Mouse (Mus musculus) forebrain, embryonic 14.5 days (tissue): Measurements from ENCODE around the gene Pecr. TPM values are rescaled to one million over a fixed set of nuclear protein-coding genes. Genes with fewer than 3 reads are reported as not detected.
A peak's percentile ranks its signal among the peaks of the same experiment; 100 is the strongest.
"Not testable (repeated sequence)": the region's sequence is repeated elsewhere in the genome, so short reads cannot be mapped to it uniquely, and the experiment has no call there.

ENCODE experiments used
- ATAC-seq: fragments of 200-750 bp; cut with Nextera tagmentation; 2 replicates; pipeline ENCODE4 v1.8.0; 2017; ENCODE audit warnings: mild to moderate bottlenecking, moderate library complexity
- DNase-seq: peaks from one replicate; pipeline ENCODE4 v3.0.0-alpha.2; 2015; ENCODE audit warnings: low spot score
- H3K27ac ChIP-seq: fragments of 300-500 bp; sonication (generic); 2 replicates; pipeline ENCODE4 v1.5.1; 2014; ENCODE audit warnings: low read depth, mild to moderate bottlenecking, control low read depth, low read length, moderate library complexity
- H3K27me3 ChIP-seq: fragments of 300-500 bp; sonication (generic); replicated peaks from 2 replicates; pipeline ENCODE4 v1.6.1; 2014; ENCODE audit warnings: low read length, control low read depth, mixed read lengths; ENCODE audit not compliant: control insufficient read depth, insufficient read depth
- H3K36me3 ChIP-seq: fragments of 300-500 bp; sonication (generic); 2 replicates; pipeline ENCODE4 v1.6.1; 2014; ENCODE audit warnings: low read length, control low read depth; ENCODE audit not compliant: control insufficient read depth, insufficient read depth
- H3K4me1 ChIP-seq: fragments of 300-500 bp; sonication (generic); 2 replicates; pipeline ENCODE4 v1.6.1; 2014; ENCODE audit warnings: antibody characterized with exemption, low read length, control low read depth; ENCODE audit not compliant: control insufficient read depth, insufficient read depth
- H3K4me2 ChIP-seq: fragments of 300-500 bp; sonication (generic); 2 replicates; pipeline ENCODE4 v1.6.1; 2014; ENCODE audit warnings: mild to moderate bottlenecking, control low read depth, low read length
- H3K4me3 ChIP-seq: fragments of 300-500 bp; sonication (generic); 2 replicates; pipeline ENCODE4 v1.5.1; 2014; ENCODE audit warnings: low read depth, low read length, control low read depth
- H3K9ac ChIP-seq: fragments of 300-500 bp; sonication (generic); 2 replicates; pipeline ENCODE4 v1.6.1; 2014; ENCODE audit warnings: mild to moderate bottlenecking, low read length, control low read depth, moderate library complexity
- H3K9me3 ChIP-seq: fragments of 300-500 bp; sonication (generic); replicated peaks from 2 replicates; pipeline ENCODE4 v1.6.1; 2016; ENCODE audit warnings: low read length, control low read depth, mixed read lengths; ENCODE audit not compliant: control insufficient read depth
- WGBS: fragments of 180-500 bp; shearing (Covaris S2); extraction: QIAGEN DNeasy Blood & Tissue Kit; methylation state at CpG from one replicate; pipeline ENCODE4 v1.1.7; 2014; 5-methylcytosine and 5-hydroxymethylcytosine counted together
- polyA plus RNA-seq: library from polyadenylated mRNA; unstranded; fragments of >200 nt; fragmentation: Nextera tagmentation; extraction: Ambion mirVana; gene quantifications from 2 replicates; pipeline ENCODE4 v1.2.1, GENCODE M21; 2014

Gene Pecr
- polyA plus RNA-seq, 1 experiment from 2014 or later: 10.3 TPM

GRCm38 (mm10) chr1:72236363-72237006 is 47.6 kb downstream of the Pecr start:
- H3K4me3 ChIP-seq: peak overlapping the region; percentile 47
- ATAC-seq: peak; percentile 92

GRCm38 (mm10) chr1:72232592-72232991 is 51.5 kb downstream of the Pecr start:
- not testable (repeated sequence) for DNase-seq, H3K9me3 ChIP-seq, ATAC-seq, H3K4me1 ChIP-seq, H3K9ac ChIP-seq, H3K4me3 ChIP-seq, H3K4me2 ChIP-seq, H3K27ac ChIP-seq, H3K36me3 ChIP-seq, H3K27me3 ChIP-seq
- WGBS: 82% methylated on average over 10 of the region's 10 CpGs

More at GRCm38 (mm10) chr1:72236363-72237006, 47.6 kb downstream of the Pecr start:
- Histone ChIP-seq H3K4me2 (peak overlapping the region; percentile 59), H3K27ac (peak overlapping the region; percentile 63; the same call in 1 of the 2 replicates), H3K9ac (peak overlapping the region; percentile 64)
- WGBS: 0% methylated on average over 35 of the region's 50 CpGs
- H3K9me3 ChIP-seq, H3K4me1 ChIP-seq, H3K27me3 ChIP-seq, H3K36me3 ChIP-seq: not testable (repeated sequence)
- DNase-seq: peak; percentile 87

GRCm38 (mm10) chr1:72228974-72229373 is 55.1 kb downstream of the Pecr start:
- WGBS: 16% methylated on average over 3 of the region's 3 CpGs
- Histone ChIP-seq H3K4me2 (no peak overlapping the region), H3K27me3 (0 out of 2 replicates have a peak, but pooled peaks cover 9% of the 10 kb centered on the region), H3K4me1 (no peaks in the 10 kb centered on the region), H3K36me3 (no peaks in the 10 kb centered on the region), H3K27ac (no peak overlapping the region), H3K4me3 (no peak overlapping the region), H3K9me3 (no peaks in the 10 kb centered on the region), H3K9ac (no peak overlapping the region)
- DNase-seq: no peak
- no peak for ATAC-seq

GRCm38 (mm10) chr1:72227546-72227945 is 56.6 kb downstream of the Pecr start:
- Histone ChIP-seq H3K4me2 (no peak overlapping the region), H3K4me3 (no peak overlapping the region)
- WGBS: 88% methylated on average over 5 of the region's 5 CpGs

GRCm38 (mm10) chr1:72226887-72227481 is 57.1 kb downstream of the Pecr start:
- H3K4me3 ChIP-seq: no peak overlapping the region
- H3K9me3 ChIP-seq: no peaks in the 10 kb centered on the region
- no peak overlapping the region for H3K27ac ChIP-seq
- no peak for ATAC-seq
- DNase-seq: no peak
- 50% methylated on average over 4 of the region's 4 CpGs for WGBS
- no peaks in the 10 kb centered on the region for H3K4me1 ChIP-seq
- 0 out of 2 replicates have a peak, but pooled peaks cover 5% of the 10 kb centered on the region for H3K27me3 ChIP-seq
- no peak overlapping the region for H3K9ac ChIP-seq
- no peaks in the 10 kb centered on the region for H3K36me3 ChIP-seq
- no peak overlapping the region for H3K4me2 ChIP-seq

More at GRCm38 (mm10) chr1:72227546-72227945, 56.6 kb downstream of the Pecr start:
- Histone ChIP-seq H3K9me3 (no peaks in the 10 kb centered on the region), H3K36me3 (no peaks in the 10 kb centered on the region), H3K27me3 (0 out of 2 replicates have a peak, but pooled peaks cover 5% of the 10 kb centered on the region), H3K4me1 (no peaks in the 10 kb centered on the region), H3K27ac (no peak overlapping the region), H3K9ac (no peak overlapping the region)
- ATAC-seq (no peak), DNase-seq (no peak)

- H3K4me3 ChIP-seq: peak overlapping the region; percentile 37
- no peaks in the 10 kb centered on the region for H3K4me1 ChIP-seq
- peak; percentile 91 for ATAC-seq
- peak; percentile 87 for DNase-seq
- 0 out of 2 replicates have a peak, but pooled peaks cover 5% of the 10 kb centered on the region for H3K27me3 ChIP-seq
- H3K9ac ChIP-seq: peak overlapping the region; percentile 60; the same call in 1 of the 2 replicates
- no peaks in the 10 kb centered on the region for H3K9me3 ChIP-seq
- H3K36me3 ChIP-seq: no peaks in the 10 kb centered on the region
- H3K27ac ChIP-seq: no peak overlapping the region
- under 1% methylated on average over 9 of the region's 18 CpGs for WGBS
- H3K4me2 ChIP-seq: peak overlapping the region; percentile 63
These were observed 57.8 kb downstream of the Pecr start for GRCm38 (mm10) chr1:72226172-72226886.

GRCm38 (mm10) chr1:72225720-72226171 is 58.4 kb downstream of the Pecr start:
- WGBS: under 1% methylated on average over 25 of the region's 31 CpGs
- H3K4me1 ChIP-seq, H3K9me3 ChIP-seq, H3K36me3 ChIP-seq, H3K27ac ChIP-seq, H3K27me3 ChIP-seq: not testable (repeated sequence)
- Histone ChIP-seq H3K9ac (peak overlapping the region; percentile 60), H3K4me2 (peak overlapping the region; percentile 63), H3K4me3 (peak overlapping the region; percentile 37)
- peak; percentile 89 for DNase-seq
- peak; percentile 92 for ATAC-seq

GRCm38 (mm10) chr1:72225054-72225718 is 58.9 kb downstream of the Pecr start:
- WGBS: 6% methylated on average over 13 of the region's 13 CpGs

More at GRCm38 (mm10) chr1:72225054-72225718, 58.9 kb downstream of the Pecr start:
- Histone ChIP-seq H3K9me3 (no peaks in the 10 kb centered on the region), H3K4me3 (peak overlapping the region; percentile 37), H3K9ac (peak overlapping the region; percentile 60), H3K4me1 (no peaks in the 10 kb centered on the region), H3K4me2 (peak overlapping the region; percentile 63), H3K27ac (no peak overlapping the region), H3K27me3 (0 out of 2 replicates have a peak, but pooled peaks cover 5% of the 10 kb centered on the region), H3K36me3 (no peaks in the 10 kb centered on the region)
- ATAC-seq (no peak), DNase-seq (no peak)
